Mouse (Mus musculus) C2C12 (cell line): ENCODE results near the gene Rasgrp1.

Source experiments
- CEBPB ChIP-seq: IDR thresholded peaks from one replicate; pipeline ENCODE4 v1.6.1; 2011; ENCODE audit warnings: low read depth, mild to moderate bottlenecking, control low read depth, moderate library complexity
- CTCF ChIP-seq: IDR thresholded peaks from one replicate; pipeline ENCODE4 v1.5.1; 2011; ENCODE audit not compliant: control insufficient read depth, insufficient read depth, insufficient read length
- MAX ChIP-seq: IDR thresholded peaks from one replicate; pipeline ENCODE4 v1.6.1; 2011; ENCODE audit warnings: mild to moderate bottlenecking, control low read depth
- MYOD1 ChIP-seq: IDR thresholded peaks from one replicate; pipeline ENCODE4 v1.6.1; 2011; ENCODE audit warnings: low read depth; ENCODE audit not compliant: control insufficient read depth, insufficient read length
- MYOG ChIP-seq: IDR thresholded peaks from one replicate; pipeline ENCODE4 v1.6.1; 2011; ENCODE audit not compliant: control insufficient read depth, insufficient read length; ENCODE audit errors: extremely low read depth
- USF1 ChIP-seq: IDR thresholded peaks from one replicate; pipeline ENCODE4 v1.6.1; 2011; ENCODE audit warnings: low read depth, mild to moderate bottlenecking, control low read depth, moderate library complexity

DNA sequence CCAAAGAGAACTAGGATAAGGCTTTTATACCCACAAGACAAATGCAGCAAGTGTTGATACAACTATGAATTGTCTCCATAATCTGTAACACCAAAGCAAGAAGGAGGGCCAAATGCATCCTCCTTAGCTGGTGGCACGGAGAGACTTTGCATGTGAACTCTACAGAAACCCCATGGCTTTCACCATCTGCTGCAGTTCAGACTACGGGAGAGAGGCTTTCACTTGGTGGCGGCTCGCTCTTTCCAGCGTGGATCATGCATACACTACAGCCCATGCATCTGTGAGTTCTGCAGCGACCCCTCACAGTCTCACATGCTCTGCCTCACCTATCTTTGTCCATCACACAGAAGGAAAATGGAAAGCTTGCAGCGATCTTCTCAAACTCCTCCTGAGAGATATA is 54.5 kb downstream of the Rasgrp1 start:
- no peak for TF ChIP-seq USF1
- TF ChIP-seq CTCF = no peak
- TF ChIP-seq MYOD1 = no peak
- TF ChIP-seq CEBPB = no peak
- TF ChIP-seq MAX = no peak
- TF ChIP-seq MYOG = no peak
